Mouse (Mus musculus) thymus, adult 2 months (tissue): Measurements from ENCODE around the gene Cd46.

Experiments
- CTCF ChIP-seq: fragments of 200-500 bp; IDR thresholded peaks from 2 replicates; pipeline ENCODE4 v1.5.1; 2012; ENCODE audit warnings: mild to moderate bottlenecking, control low read depth, low read length, moderate library complexity, borderline replicate concordance; ENCODE audit not compliant: control insufficient read depth, poor library complexity, insufficient read depth; ENCODE audit errors: extremely low read depth
- POLR2A ChIP-seq: fragments of 200-500 bp; IDR thresholded peaks from 2 replicates; pipeline ENCODE4 v1.6.1; 2012; ENCODE audit warnings: mild to moderate bottlenecking, low read length, control low read depth, moderate library complexity; ENCODE audit not compliant: control insufficient read depth, poor library complexity, insufficient read depth; ENCODE audit errors: extremely low read depth

- TF ChIP-seq CTCF = no peak
- TF ChIP-seq POLR2A = no peak
Observed at GRCm38 (mm10) chr1:195033941-195034340, 58.1 kb downstream of the Cd46 start.
